Mouse (Mus musculus) MEL (cell line): ENCODE measurements around the gene Rinl.

Experiments used
- CTCF ChIP-seq, 3 experiments: IDR thresholded peaks in 2 of 3; conservative IDR thresholded peaks in 1 of 3; 2 replicates each; pipeline ENCODE4 v1.5.1; 2011 to 2012; ENCODE audit warnings: low read length in 3 of 3, low read depth in 2 of 3, mild to moderate bottlenecking in 2 of 3, improper control_type of control experiment in 1 of 3, inconsistent platforms in 1 of 3, mixed read lengths in 1 of 3, moderate library complexity in 1 of 3; ENCODE audit not compliant: control insufficient read depth in 1 of 3, insufficient read depth in 1 of 3, poor library complexity in 1 of 3, severe bottlenecking in 1 of 3
- EP300 ChIP-seq, 2 experiments: IDR thresholded peaks; 2 replicates each; pipeline ENCODE4 v1.6.1; 2011; ENCODE audit warnings: improper control_type of control experiment in 2 of 2, low read length in 2 of 2, low read depth in 1 of 2, mild to moderate bottlenecking in 1 of 2
- JUND ChIP-seq: IDR thresholded peaks from 2 replicates; pipeline ENCODE4 v1.6.1; 2011; ENCODE audit warnings: low read depth, mild to moderate bottlenecking, improper control_type of control experiment, low read length
- NELFE ChIP-seq: IDR thresholded peaks from 2 replicates; pipeline ENCODE4 v1.6.1; 2011; ENCODE audit warnings: low read depth, low read length, improper control_type of control experiment
- POLR2A ChIP-seq, 2 experiments: IDR thresholded peaks; 2 replicates each; pipeline ENCODE4 v1.6.1; 2011 to 2012; ENCODE audit warnings: low read length in 2 of 2, mild to moderate bottlenecking in 2 of 2, control low read depth in 1 of 2, improper control_type of control experiment in 1 of 2, low read depth in 1 of 2, moderate library complexity in 1 of 2; ENCODE audit not compliant: control insufficient read depth in 1 of 2, insufficient read depth in 1 of 2, poor library complexity in 1 of 2
- TAL1 ChIP-seq: IDR thresholded peaks from 2 replicates; pipeline ENCODE4 v1.6.1; 2012; ENCODE audit warnings: mild to moderate bottlenecking, inconsistent platforms, low read length, moderate library complexity, mixed read lengths
- TCF12 ChIP-seq: IDR thresholded peaks from 2 replicates; pipeline ENCODE4 v1.6.1; 2014; ENCODE audit warnings: low read depth, mild to moderate bottlenecking, inconsistent platforms, low read length, improper control_type of control experiment, moderate library complexity

DNA sequence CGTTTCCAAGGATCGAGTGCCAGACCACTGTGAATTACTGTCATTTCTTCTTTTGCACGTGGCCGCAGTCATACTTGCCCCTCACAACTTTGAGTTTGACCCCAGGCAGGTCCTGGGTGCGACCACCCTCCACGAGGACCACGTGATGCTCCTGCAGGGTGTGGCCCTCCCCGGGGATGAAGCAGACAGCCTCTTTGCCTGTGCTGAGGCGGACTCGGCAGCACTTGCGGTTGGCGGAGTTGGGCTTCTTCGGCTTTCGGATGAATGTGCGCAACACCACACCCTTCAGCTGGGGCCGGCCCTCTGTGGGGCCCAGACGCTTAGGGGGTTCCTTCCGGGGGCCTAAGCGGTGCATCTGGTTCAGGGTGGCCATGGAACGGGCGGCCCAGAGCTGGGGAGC is 48.9 kb upstream of the Rinl start:
- no peak for TF ChIP-seq CTCF (IDR thresholded peaks at IDR 0.05 in 2 of 3, conservative IDR thresholded peaks at IDR 0.05 in 1 of 3; ENCODE audit: control insufficient read depth in 1 of 3, insufficient read depth in 1 of 3, low read depth in 2 of 3, low read length in 3 of 3, poor library complexity in 1 of 3, severe bottlenecking in 1 of 3)
- TF ChIP-seq POLR2A (IDR thresholded peaks at IDR 0.05; ENCODE audit: control insufficient read depth in 1 of 2, insufficient read depth in 1 of 2, low read depth in 1 of 2, low read length in 2 of 2, poor library complexity in 1 of 2) = no peak
- TF ChIP-seq NELFE = no peak
- no peak for TF ChIP-seq TAL1
- no peak for TF ChIP-seq EP300 (IDR thresholded peaks at IDR 0.05; ENCODE audit: low read depth in 1 of 2, low read length in 2 of 2)
- TF ChIP-seq JUND = no peak
- no peak for TF ChIP-seq TCF12
